Mouse (Mus musculus) naive thymus-derived CD4-positive, alpha-beta T cell, adult 2 months (primary cell): ENCODE measurements at regions not wholly inside any gene's neighbourhood (a gene's known extent, or its start where the extent isn't known, plus 50 kb on each side); places are given as distances from the start of the nearest gene placed in this dataset.

Source experiments
- DNase-seq: peaks from one replicate; pipeline ENCODE4 v3.0.0-alpha.2; 2011; ENCODE audit warnings: low read depth

- no peak for DNase-seq
Measured at GRCm38 (mm10) chr10:9166017-9166416, 280.1 kb upstream of the Sash1 start.

GRCm38 (mm10) chr10:9165598-9165997, 279.7 kb upstream of the Sash1 start:
- no peak for DNase-seq

- DNase-seq: no peak
Measured at GRCm38 (mm10) chr10:9164333-9164732, 278.5 kb upstream of the Sash1 start.

GRCm38 (mm10) chr10:9161597-9161996, 275.7 kb upstream of the Sash1 start:
- no peak for DNase-seq

GRCm38 (mm10) chr10:9157299-9158215, 271.7 kb upstream of the Sash1 start:
- no peak for DNase-seq

GRCm38 (mm10) chr10:9136099-9136498, 250.2 kb upstream of the Sash1 start:
- DNase-seq: no peak

- DNase-seq: no peak
Measured at GRCm38 (mm10) chr10:9134293-9135021, 248.6 kb upstream of the Sash1 start.

GRCm38 (mm10) chr10:9130061-9130460, 244.2 kb upstream of the Sash1 start:
- no peak for DNase-seq

GRCm38 (mm10) chr10:9119249-9119648, 233.4 kb upstream of the Sash1 start:
- no peak for DNase-seq

GRCm38 (mm10) chr10:9117648-9118551, 232.0 kb upstream of the Sash1 start:
- no peak for DNase-seq

- no peak for DNase-seq
Measured at GRCm38 (mm10) chr10:9117134-9117533, 231.3 kb upstream of the Sash1 start.

GRCm38 (mm10) chr10:9113706-9114105, 227.8 kb upstream of the Sash1 start:
- DNase-seq: no peak

GRCm38 (mm10) chr10:9111051-9111450, 225.2 kb upstream of the Sash1 start:
- no peak for DNase-seq

GRCm38 (mm10) chr10:9096207-9096606, 210.3 kb upstream of the Sash1 start:
- no peak for DNase-seq

- DNase-seq: no peak
Measured at GRCm38 (mm10) chr10:9095163-9095562, 209.3 kb upstream of the Sash1 start.

- no peak for DNase-seq
Measured at GRCm38 (mm10) chr10:9092237-9092885, 206.5 kb upstream of the Sash1 start.

GRCm38 (mm10) chr10:9090961-9091360, 205.1 kb upstream of the Sash1 start:
- no peak for DNase-seq

GRCm38 (mm10) chr10:9087871-9088270, 202.0 kb upstream of the Sash1 start:
- no peak for DNase-seq

GRCm38 (mm10) chr10:9087171-9087570, 201.3 kb upstream of the Sash1 start:
- DNase-seq: no peak

GRCm38 (mm10) chr10:9086666-9087065, 200.8 kb upstream of the Sash1 start:
- no peak for DNase-seq

- no peak for DNase-seq
Measured at GRCm38 (mm10) chr10:9085441-9085840, 199.6 kb upstream of the Sash1 start.

- DNase-seq: no peak
Measured at GRCm38 (mm10) chr10:9074916-9075315, 189.0 kb upstream of the Sash1 start.
